Mouse (Mus musculus) thymus, adult 18-20 months (tissue): Measurements from ENCODE around the gene Tmem106b.
A peak's percentile ranks its signal among the peaks of the same experiment; 100 is the strongest.

ENCODE experiments used
- DNase-seq, 2 experiments: peaks; one replicate each; pipeline ENCODE4 v3.0.0; 2022; ENCODE audit warnings: mixed read lengths in 2 of 2

Gene Tmem106b

GRCm38 (mm10) chr6:13069302-13070146 lies at the start of gene Tmem106b:
Tmem106b (plus strand) TSS chr6:13069759.
- peak; percentile 93 to 95 for DNase-seq

GRCm38 (mm10) chr6:13021245-13022100 lies 48.1 kb upstream of the Tmem106b start:
- no peak for DNase-seq

GRCm38 (mm10) chr6:13030558-13030957 lies 39.0 kb upstream of the Tmem106b start:
- DNase-seq: no peak

GRCm38 (mm10) chr6:13030961-13031360 lies 38.6 kb upstream of the Tmem106b start:
- DNase-seq: no peak

- no peak for DNase-seq
Measured at GRCm38 (mm10) chr6:13052408-13053200, 17.0 kb upstream of the Tmem106b start.

GRCm38 (mm10) chr6:13061276-13062039 lies 8.1 kb upstream of the Tmem106b start:
- no peak for DNase-seq

- no peak for DNase-seq
Measured at GRCm38 (mm10) chr6:13062063-13062462, 7.5 kb upstream of the Tmem106b start.

GRCm38 (mm10) chr6:13062691-13063255 lies 6.8 kb upstream of the Tmem106b start:
- DNase-seq: no peak

GRCm38 (mm10) chr6:13070147-13070425 lies 527 bp downstream of the Tmem106b start:
- DNase-seq: no peak

- peak in 1 of 2 experiments; percentile 8 for DNase-seq
Measured at GRCm38 (mm10) chr6:13070485-13070884, 926 bp downstream of the Tmem106b start.

GRCm38 (mm10) chr6:13073036-13073435 lies 3.5 kb downstream of the Tmem106b start:
- no peak for DNase-seq

- DNase-seq: no peak
Measured at GRCm38 (mm10) chr6:13073876-13074275, 4.3 kb downstream of the Tmem106b start.

GRCm38 (mm10) chr6:13082881-13083280 lies 13.3 kb downstream of the Tmem106b start:
- no peak for DNase-seq

GRCm38 (mm10) chr6:13096656-13097435 lies 27.3 kb downstream of the Tmem106b start:
- DNase-seq: no peak

GRCm38 (mm10) chr6:13100137-13100536 lies 30.6 kb downstream of the Tmem106b start:
- DNase-seq: no peak

- DNase-seq: no peak
Measured at GRCm38 (mm10) chr6:13108662-13109061, 39.1 kb downstream of the Tmem106b start.

- DNase-seq: no peak
Measured at GRCm38 (mm10) chr6:13137255-13137654, 67.7 kb downstream of the Tmem106b start.
